ENCODE assay signal across 25 mouse cellular contexts in genomic region chr11:105155915-105156314, GRCm38 (mm10). TPM values are rescaled to one million over a fixed set of nuclear protein-coding genes. Genes with fewer than 3 reads are reported as not detected.
DNase-seq lines count a peak whose midpoint lies in the region; ATAC-seq and TF ChIP-seq lines count a peak whose summit lies in the region.
"Had no signal": no experiment of that assay in that cellular context is flagged by ENCODE, and none has a peak within 500 bp of the region (broad histone marks: within the 10 kb centered on the region; RNA-seq: fewer than 3 reads in every experiment).

No protein-coding gene starts in this region.

- no peak overlapping the region for H3K9ac ChIP-seq in liver, embryonic 14.5 days (replicated peaks)
- no peak overlapping the region for H3K9ac ChIP-seq in intestine, postnatal 0 days (ENCODE audit: low read depth, low read length)
- H3K9ac ChIP-seq: embryonic facial prominence, embryonic 12.5 days; midbrain, embryonic 12.5 days; neural tube, embryonic 13.5 days had no signal

- TF ChIP-seq CTCF in liver, embryonic 14.5 days (IDR thresholded peaks at IDR 0.05; ENCODE audit: low read depth), result no peak
- no peak for TF ChIP-seq CTCF in intestine, postnatal 0 days (IDR thresholded peaks at IDR 0.05; ENCODE audit: low read depth)

- no peak overlapping the region for H3K4me2 ChIP-seq in liver, embryonic 14.5 days (ENCODE audit: low read depth)
- H3K4me2 ChIP-seq in intestine, postnatal 0 days (replicated peaks; ENCODE audit: low read depth), result no peak overlapping the region
- H3K4me2 ChIP-seq: embryonic facial prominence, embryonic 12.5 days; midbrain, embryonic 12.5 days; neural tube, embryonic 13.5 days had no signal

- no peak for ATAC-seq in liver, embryonic 14.5 days (ENCODE audit: insufficient read depth)
- ATAC-seq in intestine, postnatal 0 days, result peak; percentile 58
- ATAC-seq: CD4-positive, CD25-positive, alpha-beta regulatory T cell, adult 4 months; forebrain, embryonic 16.5 days had no signal

- no peaks in the 10 kb centered on the region for H3K9me3 ChIP-seq in liver, embryonic 14.5 days (ENCODE audit: control insufficient read depth, low read length)
- no peaks in the 10 kb centered on the region for H3K9me3 ChIP-seq in intestine, postnatal 0 days (ENCODE audit: control insufficient read depth)
- H3K9me3 ChIP-seq: embryonic facial prominence, embryonic 12.5 days; midbrain, embryonic 12.5 days; neural tube, embryonic 13.5 days had no signal

- H3K27ac ChIP-seq in liver, embryonic 14.5 days, result peak overlapping the region; percentile 16
- no peak overlapping the region for H3K27ac ChIP-seq in intestine, postnatal 0 days (ENCODE audit: low read depth, low read length)
- H3K27ac ChIP-seq: embryonic facial prominence, embryonic 12.5 days; macrophage; midbrain, embryonic 12.5 days; neural tube, embryonic 13.5 days had no signal

- H3K4me1 ChIP-seq in liver, embryonic 14.5 days (replicated peaks; ENCODE audit: control insufficient read depth in 2 of 2, insufficient read depth in 2 of 2, low read length in 1 of 2), result peaks cover 34 to 63% of the 10 kb centered on the region in 2 experiments
- H3K4me1 ChIP-seq in intestine, postnatal 0 days (replicated peaks; ENCODE audit: control insufficient read depth, insufficient read depth, low read length), result no peaks in the 10 kb centered on the region

- no peak for TF ChIP-seq EP300 in liver, embryonic 14.5 days (IDR thresholded peaks at IDR 0.05; ENCODE audit: low read depth)

- H3K27me3 ChIP-seq in liver, embryonic 14.5 days (ENCODE audit: control insufficient read depth, insufficient read depth, low read length), result no peaks in the 10 kb centered on the region
- no peaks in the 10 kb centered on the region for H3K27me3 ChIP-seq in intestine, postnatal 0 days (replicated peaks; ENCODE audit: control insufficient read depth, insufficient read depth, low read length)
- H3K27me3 ChIP-seq: midbrain, embryonic 12.5 days; neural tube, embryonic 13.5 days had no signal

- H3K36me3 ChIP-seq in liver, embryonic 14.5 days (replicated peaks; ENCODE audit: control insufficient read depth, insufficient read depth, low read depth), result no peaks in the 10 kb centered on the region
- no peaks in the 10 kb centered on the region for H3K36me3 ChIP-seq in intestine, postnatal 0 days (ENCODE audit: control insufficient read depth, insufficient read depth)
- H3K36me3 ChIP-seq: embryonic facial prominence, embryonic 12.5 days; midbrain, embryonic 12.5 days; neural tube, embryonic 13.5 days had no signal

- peak; percentile 13 for DNase-seq in embryo, embryonic 10.5 days (ENCODE audit: low spot score)
- no peak for DNase-seq in embryo, embryonic 11 days
- DNase-seq in liver, embryonic 14.5 days (ENCODE audit: low read depth in 3 of 3, low spot score in 3 of 3), result no peak
- DNase-seq in liver, result no peak
- peak; percentile 64 to 90 for DNase-seq in kidney, postnatal 25 days
- no peak for DNase-seq in left cerebral cortex, adult 11 months (ENCODE audit: low spot score)
- DNase-seq in right cerebral cortex, postnatal 4 days, result no peak
- DNase-seq: adrenal gland, adult 8-10 months; cerebellum, adult 11-12 months; cerebellum, postnatal 36 days; heart, adult 2 months; right cerebral cortex, postnatal 14 days had no signal

- 52% methylated on average over 4 of the region's 4 CpGs for WGBS in liver, embryonic 14.5 days (ENCODE audit: insufficient replicate concordance)
- WGBS in intestine, postnatal 0 days, result 39% methylated on average over 4 of the region's 4 CpGs

- H3K4me3 ChIP-seq in liver, embryonic 14.5 days (ENCODE audit: insufficient read depth in 1 of 2, low read depth in 2 of 2, low read length in 2 of 2), result no peak overlapping the region
- H3K4me3 ChIP-seq in intestine, postnatal 0 days (ENCODE audit: low read depth, low read length), result no peak overlapping the region
- H3K4me3 ChIP-seq: embryonic facial prominence, embryonic 12.5 days; heart, adult 2 months; midbrain, embryonic 12.5 days; neural tube, embryonic 13.5 days had no signal

RNA-seq across cellular contexts. Expression of gene Gm10842, which starts 9.2 kb away (rescaled TPM):
- not detected in 2 replicates for polyA plus RNA-seq in liver, embryonic 14.5 days (2012; rRNA removed)
- polyA plus RNA-seq in liver, embryonic 14.5 days (2014; fragmentation: Nextera tagmentation; extraction: Ambion mirVana), result not detected in 2 replicates
- polyA plus RNA-seq in intestine, postnatal 0 days (2015; fragmentation: Nextera tagmentation; extraction: Ambion mirVana), result not detected in 2 replicates
- polyA plus RNA-seq: brain, embryonic 14.5 days; CD4-positive, CD25-positive, alpha-beta regulatory T cell, adult 4 months; embryonic facial prominence, embryonic 12.5 days; forebrain, embryonic 16.5 days; heart, adult 2 months; heart, embryonic 16.5 days; hindbrain, embryonic 11.5 days; intestine, embryonic 14.5 days; limb, embryonic 14.5 days; macrophage; midbrain, embryonic 12.5 days; neural tube, embryonic 13.5 days; urinary bladder, adult 2 months had no signal

RNA-seq across cellular contexts. Expression of gene Tlk2, which starts 22.7 kb away (rescaled TPM):
- polyA plus RNA-seq in liver, embryonic 14.5 days (2012; rRNA removed), result 12.0 and 16.3 TPM in 2 replicates
- 10.2 and 10.6 TPM in 2 replicates for polyA plus RNA-seq in liver, embryonic 14.5 days (2014; fragmentation: Nextera tagmentation; extraction: Ambion mirVana)
- 8.8 and 8.9 TPM in 2 replicates for polyA plus RNA-seq in intestine, postnatal 0 days (2015; fragmentation: Nextera tagmentation; extraction: Ambion mirVana)

RNA-seq across cellular contexts. Expression of gene Mettl2, which starts 29.7 kb away (rescaled TPM):
- polyA plus RNA-seq in liver, embryonic 14.5 days (2012; rRNA removed), result 12.0 and 16.6 TPM in 2 replicates
- 14.2 and 14.6 TPM in 2 replicates for polyA plus RNA-seq in liver, embryonic 14.5 days (2014; fragmentation: Nextera tagmentation; extraction: Ambion mirVana)
- 9.3 and 11.0 TPM in 2 replicates for polyA plus RNA-seq in intestine, postnatal 0 days (2015; fragmentation: Nextera tagmentation; extraction: Ambion mirVana)

Comparison
In these comparisons a context has a peak if more than half of its experiments do, and no peak if none do; other contexts are left out.
1. DNase-seq: peak in embryo, embryonic 10.5 days (single experiment) and kidney, postnatal 25 days (2 of 2); none in embryo, embryonic 11 days (single experiment), liver, embryonic 14.5 days (0 of 3), liver (single experiment), left cerebral cortex, adult 11 months (single experiment) and right cerebral cortex, postnatal 4 days (single experiment).